Mouse (Mus musculus): ENCODE results near the gene Sv2b.
"Not testable (repeated sequence)": the region's sequence is repeated elsewhere in the genome, so short reads cannot be mapped to it uniquely, and the experiment has no call there.

Sv2b gene

DNA sequence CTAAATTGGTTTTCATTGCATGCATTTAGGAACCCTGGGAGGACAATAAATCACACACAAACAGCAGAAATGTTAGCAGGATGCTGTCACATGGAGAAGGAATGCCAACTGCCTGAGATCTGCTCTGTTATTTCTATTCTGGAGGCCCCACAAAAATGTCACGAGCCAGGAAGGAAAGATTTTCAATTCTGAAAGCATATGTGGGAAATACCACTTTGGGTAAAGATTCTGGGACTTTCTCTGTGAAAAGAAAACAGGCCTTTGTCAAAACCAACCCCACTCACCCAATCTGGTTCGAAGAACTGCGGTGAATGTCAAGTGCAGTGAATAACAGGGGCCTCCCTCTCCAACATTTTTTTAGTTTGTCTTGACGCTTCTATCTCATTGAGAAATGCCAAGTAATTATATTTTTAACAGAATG, 99.8 kb downstream of the Sv2b start:
- DNase-seq (ENCODE audit: low spot score) = no peak

DNA sequence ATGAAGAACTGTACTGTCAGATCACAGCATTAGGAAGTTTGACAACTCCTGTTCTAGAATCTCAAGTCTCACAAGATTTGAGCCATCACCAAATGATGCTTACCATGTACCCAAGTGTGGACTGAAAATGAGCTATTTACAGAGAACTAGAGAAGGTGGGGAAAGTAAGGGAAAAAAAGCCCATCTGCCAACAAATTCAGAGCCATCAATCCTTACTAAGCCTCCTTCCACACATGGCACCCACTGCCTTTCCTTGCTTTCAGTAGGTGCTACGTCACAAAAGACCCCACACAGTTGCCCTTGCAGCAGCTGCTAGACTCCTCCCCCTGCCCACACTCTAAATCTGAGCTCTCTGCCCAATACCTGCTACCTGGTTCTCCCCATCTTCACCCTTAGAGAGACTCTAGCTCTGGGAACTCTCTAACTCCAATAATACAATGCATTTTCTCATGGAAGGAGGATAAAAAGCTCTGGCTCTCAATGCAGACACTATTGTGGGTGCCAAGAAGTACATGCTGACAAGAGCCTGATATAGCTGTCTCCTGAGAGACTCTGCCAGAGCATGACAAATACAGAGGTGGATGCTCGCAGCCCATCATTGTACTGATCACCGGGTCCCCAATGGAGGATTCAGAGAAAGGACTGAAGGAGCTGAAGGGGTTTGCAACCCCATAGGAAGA, 101.0 kb downstream of the Sv2b start:
- no peak for DNase-seq (ENCODE audit: low spot score)

DNA sequence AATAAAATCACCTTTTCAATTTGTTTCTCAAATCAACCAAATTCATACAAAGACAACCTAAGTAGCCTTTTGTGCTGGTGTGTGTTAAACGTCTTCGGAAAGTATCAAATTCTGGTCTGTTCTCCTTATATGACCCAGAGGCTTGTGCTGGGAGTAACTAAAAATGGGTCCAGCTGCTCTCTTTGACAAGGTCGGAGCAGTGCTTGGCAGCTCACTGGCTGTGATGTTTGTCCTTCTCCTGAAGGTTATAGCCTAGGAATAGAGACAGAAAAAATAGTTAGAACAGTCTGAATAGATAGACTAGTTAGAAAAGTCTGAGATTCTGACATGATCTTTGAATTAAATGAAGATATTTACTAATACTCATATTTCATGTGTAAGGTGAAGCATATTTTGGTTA, 102.4 kb downstream of the Sv2b start:
- DNase-seq (ENCODE audit: low spot score) = no peak

DNA sequence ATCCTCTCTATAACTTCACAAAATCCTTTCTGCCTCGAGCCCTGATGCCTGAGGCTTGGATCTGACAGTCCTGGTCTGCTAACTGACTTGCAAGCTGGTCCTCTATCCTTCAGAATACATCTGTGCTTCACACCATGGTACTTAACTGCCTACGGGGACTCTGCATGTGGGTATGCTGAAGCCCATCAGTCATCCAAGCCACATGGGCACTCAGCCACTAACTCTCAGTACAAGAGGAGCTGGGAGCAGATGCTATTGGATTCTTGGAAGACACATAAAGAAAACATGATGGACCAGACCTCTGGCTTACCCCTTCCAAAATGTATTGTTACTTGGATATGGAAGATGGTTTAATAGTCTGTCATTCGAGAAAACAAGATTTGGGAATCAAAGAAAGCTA, 103.7 kb downstream of the Sv2b start:
- no peak for DNase-seq (ENCODE audit: low spot score)

DNA sequence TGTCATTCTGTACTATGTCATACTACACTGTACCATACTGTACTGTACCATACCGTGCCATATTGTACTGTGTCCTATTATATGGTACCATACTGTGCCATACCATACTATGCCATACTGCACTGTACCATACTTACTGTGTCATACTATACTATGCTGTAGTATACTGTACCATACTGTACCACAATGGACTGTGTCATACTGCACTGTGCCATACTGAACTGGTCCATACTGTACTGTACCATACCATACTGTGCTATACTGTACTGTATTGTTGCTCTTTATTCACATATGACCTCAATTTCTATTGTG, 114.2 kb downstream of the Sv2b start:
- not testable (repeated sequence) for DNase-seq (ENCODE audit: low spot score)

DNA sequence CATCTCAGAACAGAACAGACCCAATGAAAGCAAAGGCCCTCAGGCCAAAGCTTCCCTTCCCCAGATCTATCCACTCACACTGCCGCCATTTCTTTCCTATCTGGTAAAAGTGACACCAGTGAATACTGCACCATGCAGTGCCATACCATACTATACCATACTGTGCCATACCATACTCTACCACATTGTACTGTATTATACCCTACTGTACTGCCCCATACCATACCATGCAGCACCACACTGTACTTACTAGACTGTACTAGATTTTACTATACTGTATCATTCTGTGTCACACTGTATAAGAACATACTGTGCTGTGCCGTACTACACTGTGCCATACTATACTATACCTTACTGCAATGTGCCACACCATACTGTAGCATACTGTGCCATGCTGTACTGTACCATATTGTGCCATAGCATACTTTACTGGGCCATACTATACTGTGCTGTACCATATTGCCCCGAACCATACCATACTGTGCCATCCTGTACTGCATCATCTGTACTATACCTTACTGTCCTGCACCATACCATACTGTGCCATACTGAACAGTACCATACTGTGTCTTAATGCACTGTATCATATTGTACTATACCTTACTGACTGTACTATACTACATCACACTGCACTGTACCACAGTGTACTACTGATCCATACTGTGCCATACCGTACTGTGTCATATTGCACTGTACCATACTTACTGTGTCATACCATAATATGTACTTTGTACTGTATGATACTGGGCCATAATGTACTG, 114.7 kb downstream of the Sv2b start:
- DNase-seq (ENCODE audit: low spot score) = no peak

DNA sequence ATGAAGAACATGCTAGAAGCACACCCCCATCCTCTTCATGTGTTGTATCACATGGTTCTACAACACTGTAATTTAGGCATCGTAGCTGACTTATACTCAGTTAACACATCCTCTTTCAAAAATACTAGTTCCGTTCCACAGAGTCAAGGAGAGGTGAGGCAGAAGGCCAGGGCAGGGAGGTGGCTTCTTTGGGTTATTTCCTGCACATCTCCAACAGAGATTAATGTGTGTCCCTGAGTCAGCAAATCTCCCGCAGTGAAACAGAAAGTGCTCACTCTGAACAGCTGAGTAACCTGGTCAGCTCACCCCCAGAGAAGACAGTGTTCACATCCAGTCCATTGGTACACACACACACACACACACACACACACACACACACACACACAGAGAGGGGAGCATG, 118.9 kb downstream of the Sv2b start:
- no peak for DNase-seq (ENCODE audit: low spot score)

DNA sequence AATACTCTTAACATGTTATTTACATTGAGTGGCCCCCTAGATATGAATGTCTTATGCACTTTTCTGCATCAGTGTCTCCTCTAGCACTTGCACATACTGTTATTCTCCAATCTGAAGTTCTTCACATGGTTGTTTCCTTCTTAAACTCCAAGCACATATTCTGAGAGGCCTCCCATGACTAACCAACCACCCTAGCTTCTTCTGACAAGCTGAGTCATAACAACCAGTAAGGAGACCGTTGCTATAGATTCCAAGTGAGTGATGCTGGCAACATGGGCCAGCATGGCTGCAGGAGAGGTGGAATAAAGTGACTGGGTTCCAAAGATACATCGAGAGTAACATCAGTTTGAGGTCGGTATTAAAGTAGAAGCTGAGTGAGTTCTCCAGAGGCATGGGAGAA, 134.0 kb downstream of the Sv2b start:
- DNase-seq (ENCODE audit: low spot score) = no peak

DNA sequence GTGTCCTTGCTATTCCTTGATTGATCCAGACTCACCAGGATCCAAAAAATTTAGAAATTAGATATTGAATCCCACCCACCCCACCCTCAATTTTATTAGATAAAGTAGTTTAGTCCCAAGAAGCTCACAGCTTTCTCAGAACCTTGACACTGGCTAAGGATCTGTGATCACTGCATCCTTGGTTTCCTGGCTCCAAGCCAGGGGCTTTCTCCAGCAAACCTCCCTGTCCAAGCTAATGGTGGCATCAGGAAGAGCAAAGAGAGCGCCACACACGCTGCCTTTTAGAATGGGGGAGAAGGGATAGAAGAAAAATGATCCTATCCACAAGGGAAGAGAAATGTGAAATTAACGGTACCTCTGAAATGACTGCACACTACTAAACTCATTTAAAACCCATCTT, 141.6 kb downstream of the Sv2b start:
- DNase-seq (ENCODE audit: low spot score) = peak; percentile 6

DNA sequence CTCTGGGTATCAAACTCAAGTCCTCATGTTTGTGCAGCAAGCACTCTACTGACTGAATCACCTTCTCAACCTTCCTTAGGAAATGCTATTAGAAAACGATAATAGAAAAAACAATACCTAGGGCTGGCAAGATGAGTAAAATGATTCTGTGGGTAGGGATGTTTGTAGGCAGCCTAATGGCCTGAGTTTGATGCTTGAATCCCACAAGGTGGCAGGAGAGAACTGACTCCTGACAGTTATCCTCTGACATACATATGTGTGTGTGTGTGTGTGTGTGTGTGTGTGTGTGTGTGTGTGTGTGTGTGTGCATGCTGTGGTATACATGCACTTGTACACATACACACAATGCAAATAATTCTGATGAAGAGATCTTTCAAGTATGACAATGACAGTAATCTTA, 161.9 kb downstream of the Sv2b start:
- DNase-seq (ENCODE audit: low spot score) = no peak

DNA sequence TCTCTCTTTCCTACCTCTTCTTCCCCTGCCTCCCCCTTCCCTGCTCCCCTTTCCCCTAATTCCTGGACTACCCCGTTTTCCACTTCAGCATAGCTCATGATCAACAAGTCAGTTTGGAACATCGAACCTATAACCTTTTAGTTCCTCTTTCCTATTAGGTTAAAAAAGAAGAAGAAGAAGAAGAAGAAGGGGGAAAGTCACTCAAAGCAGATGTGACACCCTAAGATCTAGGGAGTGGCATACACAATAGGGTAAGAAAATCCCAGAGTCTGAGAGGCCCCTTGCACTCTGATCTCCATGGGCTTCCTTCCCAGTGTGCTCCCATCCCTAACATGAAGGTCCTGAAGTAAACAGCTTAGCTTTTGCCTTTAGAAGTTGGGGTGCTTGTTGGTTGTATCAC, 166.3 kb downstream of the Sv2b start:
- no peak for DNase-seq (ENCODE audit: low spot score)

DNA sequence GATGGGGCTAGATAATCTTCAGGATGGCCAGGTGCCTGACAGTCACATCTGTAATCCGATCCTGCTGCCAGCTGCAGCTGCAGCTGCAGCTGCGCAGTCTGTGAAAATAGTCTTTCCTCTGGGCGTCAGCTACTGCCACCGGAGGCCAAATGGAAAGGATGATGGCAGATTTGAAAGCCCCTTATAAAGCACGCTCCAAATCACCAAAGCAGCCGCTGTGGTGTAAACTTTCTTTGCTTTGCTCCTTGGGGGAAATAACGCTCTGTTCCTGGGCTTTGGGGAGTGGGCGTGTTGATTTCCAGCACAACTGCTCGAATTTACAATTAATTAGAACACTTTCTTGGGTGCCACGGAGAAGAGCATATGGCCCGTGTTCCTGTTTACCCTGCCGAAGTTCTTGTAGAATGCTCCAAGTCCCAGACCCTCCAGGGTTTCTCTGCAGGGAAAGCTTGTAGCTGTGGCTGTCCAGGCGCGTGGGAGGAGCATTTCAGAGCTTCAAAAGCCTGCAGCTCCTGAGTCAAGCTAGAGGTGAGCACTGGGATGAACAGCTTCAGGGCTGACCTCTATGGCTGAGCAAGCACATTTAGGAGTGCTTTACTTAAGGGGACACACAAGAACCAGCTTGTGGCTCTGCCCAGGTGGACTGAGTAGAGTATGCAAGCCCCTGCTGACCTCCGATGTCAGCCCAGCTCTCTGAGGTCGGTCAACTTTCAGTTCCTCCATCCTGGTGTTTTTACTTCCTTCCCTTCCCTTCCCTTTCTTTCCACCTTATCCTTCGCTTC, 167.0 kb downstream of the Sv2b start:
- DNase-seq (ENCODE audit: low spot score) = no peak

DNA sequence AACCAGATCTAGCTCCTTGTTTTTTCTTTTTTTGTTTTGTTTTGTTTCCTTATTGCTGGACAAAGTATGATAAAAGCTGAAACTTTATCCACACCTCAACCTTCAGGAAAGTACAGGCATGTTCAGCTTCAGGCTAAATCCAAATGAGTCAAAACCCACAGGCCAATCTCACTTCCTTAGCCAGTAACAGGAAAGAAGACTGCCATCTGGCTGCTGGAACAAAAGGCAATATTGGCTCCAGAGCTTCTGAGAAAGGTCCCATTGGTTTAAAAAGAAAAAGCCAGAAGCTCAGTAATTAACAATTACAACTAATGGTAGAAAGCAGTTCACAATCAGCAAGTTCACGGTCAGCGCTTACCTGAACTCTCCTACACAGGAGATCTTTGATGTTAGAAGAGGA, 169.8 kb downstream of the Sv2b start:
- no peak for DNase-seq (ENCODE audit: low spot score)

DNA sequence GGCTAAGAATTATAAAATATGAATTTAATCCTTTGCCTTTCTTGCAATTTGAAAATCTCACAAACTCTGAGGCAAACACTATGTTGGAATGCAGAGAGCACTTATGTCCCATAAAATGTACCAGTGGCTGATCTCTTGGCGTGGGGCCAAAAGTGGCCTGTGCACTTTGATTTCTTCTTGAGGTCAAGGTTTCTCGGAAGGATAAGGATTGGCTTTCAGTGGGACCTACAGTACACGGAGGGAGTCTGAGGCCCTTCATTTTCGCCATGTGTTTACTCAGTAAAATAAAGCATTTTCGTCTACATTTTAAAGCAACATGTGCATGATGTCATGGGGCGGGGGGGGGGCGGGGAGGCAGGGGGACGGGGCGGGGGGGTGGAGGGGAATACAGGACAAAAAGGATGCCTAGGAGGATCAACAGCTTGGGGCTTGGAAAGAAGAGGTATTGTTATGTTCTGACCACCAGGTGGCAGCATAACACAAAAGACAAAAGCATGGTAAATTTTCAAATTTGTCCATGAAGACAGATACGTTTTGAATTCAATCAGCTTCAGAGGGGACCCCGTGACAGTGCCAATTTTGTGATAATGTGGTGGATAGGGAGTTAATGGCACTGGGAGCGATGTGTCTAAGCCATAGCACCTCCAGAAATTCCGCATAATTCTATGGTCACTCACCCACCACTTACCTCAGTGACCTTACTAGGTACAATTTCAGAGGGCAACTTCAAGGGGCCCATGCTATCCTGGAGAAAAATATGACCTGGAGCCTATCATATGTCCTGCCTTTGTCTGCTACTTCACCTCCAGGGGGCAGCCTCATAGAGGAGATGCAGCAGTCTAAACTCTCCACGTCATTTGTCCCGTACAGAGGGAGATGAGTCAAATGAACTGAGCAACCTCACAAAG, 174.1 kb downstream of the Sv2b start:
- no peak for DNase-seq (ENCODE audit: low spot score)

DNA sequence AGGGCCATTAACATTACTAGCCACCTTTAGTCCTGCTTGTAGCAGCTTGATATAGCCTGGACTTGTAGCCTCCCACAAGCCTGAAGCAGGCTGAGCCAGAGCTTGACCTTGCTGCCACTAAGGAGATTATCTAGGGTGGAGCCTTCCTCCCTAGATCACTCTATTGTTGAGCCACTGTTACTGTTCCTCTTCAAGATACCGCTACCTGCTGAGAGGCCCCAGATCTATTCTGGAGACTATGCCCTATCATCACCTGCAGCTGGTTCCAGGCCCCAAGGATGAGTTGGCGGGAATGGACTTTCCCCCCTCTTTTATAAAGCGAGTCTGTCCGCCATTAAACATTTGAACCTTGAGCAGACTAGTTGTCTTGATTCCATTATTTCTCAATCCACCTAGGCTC, 181.0 kb downstream of the Sv2b start:
- DNase-seq (ENCODE audit: low spot score) = no peak

DNA sequence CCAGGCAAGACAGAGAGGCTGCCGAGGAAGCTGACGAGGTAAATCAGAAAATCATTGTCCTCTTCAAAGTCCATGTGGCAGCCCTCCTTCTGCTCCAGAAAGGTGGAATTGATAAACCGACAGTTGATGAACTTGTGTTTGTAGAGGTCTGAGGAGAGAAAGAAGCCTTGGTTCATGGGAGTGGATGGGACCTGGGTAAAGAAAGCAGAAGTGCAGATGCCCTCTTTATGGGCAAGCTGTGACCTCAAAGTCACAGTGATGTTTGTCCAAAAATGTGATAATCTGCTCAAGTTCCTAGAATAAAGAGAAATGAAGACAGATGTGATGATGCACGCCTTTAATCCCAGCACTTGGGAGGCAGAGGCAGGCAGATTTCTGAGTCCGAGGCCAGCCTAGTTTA, 185.0 kb downstream of the Sv2b start:
- DNase-seq (ENCODE audit: low spot score) = no peak

DNA sequence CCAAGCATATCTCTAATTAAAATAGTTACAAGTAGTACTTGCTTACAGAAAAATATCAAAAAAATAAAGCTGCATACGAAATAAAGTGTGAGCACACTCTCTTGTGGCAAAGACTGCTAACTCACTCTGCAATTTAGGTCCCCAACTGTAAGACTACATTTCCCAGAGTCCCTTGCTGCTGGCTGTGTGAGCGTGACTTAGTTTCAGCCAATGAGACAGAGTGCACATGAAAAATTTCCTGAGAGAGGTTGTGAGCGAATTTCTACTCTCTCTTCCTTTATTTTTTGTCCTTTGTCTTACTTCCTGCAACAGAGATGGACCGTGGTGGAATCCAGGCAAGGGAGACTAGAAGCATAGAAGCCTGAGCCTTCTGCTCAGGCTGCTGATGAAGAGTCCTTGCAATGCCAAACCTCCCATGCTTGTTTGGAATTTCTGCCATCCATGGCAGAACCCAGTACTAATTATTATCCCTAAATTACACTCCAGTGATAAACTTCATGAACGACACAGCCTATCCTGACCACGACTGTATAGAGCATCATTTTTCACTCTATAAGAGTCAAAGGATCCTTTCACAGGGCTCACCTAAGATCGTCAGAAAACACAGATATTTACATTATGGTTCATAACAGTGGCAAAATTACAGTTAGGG, 190.9 kb downstream of the Sv2b start:
- no peak for DNase-seq (ENCODE audit: low spot score)

DNA sequence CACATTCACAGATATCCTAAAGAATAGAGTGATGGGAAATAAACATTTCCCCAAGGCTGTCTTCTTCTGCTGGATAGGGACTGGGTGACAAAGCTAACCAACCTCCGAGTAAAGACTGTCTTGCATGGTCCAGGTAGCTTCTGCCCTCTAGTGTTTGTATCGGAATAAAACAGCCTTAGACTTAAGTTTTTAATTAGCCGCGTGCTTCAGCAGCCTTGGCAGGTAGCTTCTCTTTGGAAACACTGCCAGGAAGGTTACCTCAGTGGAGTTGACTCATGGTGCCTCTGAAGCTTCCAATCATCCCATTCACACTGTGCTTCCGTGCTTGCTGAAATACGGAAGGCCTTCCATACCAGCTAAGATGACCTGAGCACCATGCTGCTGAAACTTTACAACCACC, 198.4 kb downstream of the Sv2b start:
- no peak for DNase-seq (ENCODE audit: low spot score)

DNA sequence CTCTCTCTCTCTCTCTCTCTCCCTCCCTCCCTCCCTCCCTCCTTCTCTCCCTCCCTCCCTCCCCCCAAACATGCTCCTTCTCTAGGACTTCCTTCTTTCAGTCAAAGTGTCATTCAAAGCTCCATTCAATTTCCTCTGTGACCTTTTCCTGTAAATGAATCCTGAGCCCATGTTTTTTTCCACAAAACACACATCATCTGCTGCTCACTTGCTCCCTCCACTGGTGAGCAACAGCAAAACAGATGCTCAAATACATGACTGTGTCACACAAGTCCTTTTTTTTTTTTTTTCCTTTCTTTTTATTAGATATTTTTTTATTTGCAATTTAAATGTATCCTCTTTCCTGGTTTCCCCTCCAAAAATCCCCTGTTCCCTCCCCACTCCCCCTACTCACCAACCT, 201.6 kb downstream of the Sv2b start:
- peak; percentile 22 for DNase-seq (ENCODE audit: low spot score)

DNA sequence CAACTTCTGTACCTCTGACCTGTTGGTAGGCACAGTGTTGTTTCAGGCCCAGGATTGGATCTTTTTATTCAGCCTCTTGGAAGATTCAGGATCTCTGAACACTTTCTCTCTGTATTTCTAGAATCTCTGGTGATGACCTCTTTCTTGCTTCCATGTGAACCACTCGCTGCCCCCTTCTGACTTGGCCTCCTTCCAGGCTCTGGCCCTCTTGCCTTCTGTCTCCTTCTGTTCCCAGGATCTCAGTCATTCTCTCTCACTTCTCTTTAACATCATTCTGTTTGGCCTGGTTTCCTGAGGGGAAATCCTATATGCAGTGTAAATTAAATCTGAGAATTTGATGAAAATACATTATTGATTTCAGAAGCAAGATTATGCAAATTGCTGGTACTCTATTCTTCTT, 205.2 kb downstream of the Sv2b start:
- no peak for DNase-seq (ENCODE audit: low spot score)

DNA sequence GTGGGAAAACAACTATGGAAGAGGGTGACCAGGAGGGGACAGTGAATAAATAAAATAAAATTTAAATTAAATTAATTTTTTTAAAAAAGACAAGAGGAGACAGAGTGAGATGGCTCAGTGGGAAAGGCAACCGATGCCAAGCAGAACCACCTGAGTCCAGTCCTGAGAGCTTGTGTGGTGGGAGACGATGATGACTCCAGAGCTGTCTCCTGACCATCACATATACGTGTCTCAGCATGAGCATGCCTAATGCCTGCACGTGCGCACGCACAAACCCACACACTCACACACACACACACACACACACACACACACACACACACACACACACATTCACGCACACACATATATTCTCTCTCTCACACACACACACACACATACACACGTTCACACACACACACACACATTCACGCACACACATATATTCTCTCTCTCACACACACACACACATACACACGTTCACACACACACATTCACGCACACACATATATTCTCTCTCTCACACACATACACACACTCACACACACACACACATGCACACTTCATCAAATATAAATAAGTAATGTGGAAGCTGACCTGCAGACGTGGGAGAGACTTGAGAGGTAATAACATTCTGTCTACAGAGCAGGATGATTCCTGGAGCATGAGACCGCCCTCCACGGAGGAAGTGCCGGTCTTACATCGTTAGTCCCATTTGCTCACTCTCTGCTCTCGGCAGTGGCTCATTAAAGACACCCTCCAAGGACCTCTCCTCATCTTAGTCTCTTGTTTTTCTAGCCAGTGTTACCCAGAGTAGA, 206.3 kb downstream of the Sv2b start:
- no peak for DNase-seq (ENCODE audit: low spot score)

All from ovary, postnatal 36 days (tissue).